Mouse (Mus musculus) neural tube, postnatal 0 days (tissue): ENCODE data around the gene Olfr1175-ps. TPM values are rescaled to one million over a fixed set of nuclear protein-coding genes. Genes with fewer than 3 reads are reported as not detected.

ENCODE experiments used
- polyA plus RNA-seq: library from polyadenylated mRNA; unstranded; fragments of >200 nt; fragmentation: Nextera tagmentation; extraction: Ambion mirVana; gene quantifications from 2 replicates; pipeline ENCODE4 v1.2.1, GENCODE M21; 2015

The Olfr1175-ps gene
- not detected in 2 replicates for polyA plus RNA-seq

GRCm38 (mm10) chr2:88327115-88327514, at the start of gene Olfr1175-ps:
Olfr1175-ps (minus strand) TSS chr2:88327215.

GRCm38 (mm10) chr2:88346392-88346791, 19.4 kb upstream of the Olfr1175-ps start, which contains the start of gene Olfr1177-ps:
Olfr1177-ps (minus strand) TSS chr2:88346492.

GRCm38 (mm10) chr2:88336421-88336820, 9.4 kb upstream of the Olfr1175-ps start, which contains the start of gene Olfr1176:
Olfr1176 (plus strand) TSS chr2:88336721.

GRCm38 (mm10) chr2:88315035-88315434, 12.0 kb downstream of the Olfr1175-ps start, which contains the start of gene Olfr1174-ps:
Olfr1174-ps (minus strand) TSS chr2:88315135.

GRCm38 (mm10) chr2:88279775-88280174, 47.2 kb downstream of the Olfr1175-ps start, which contains the start of gene Olfr1173:
Olfr1173 (minus strand) TSS chr2:88279875.

Other genes with a start within 250 kb of the Olfr1175-ps start
- gene Olfr1164, start 233.2 kb downstream of the Olfr1175-ps start, polyA plus RNA-seq, result not detected in 2 replicates
- not detected in 2 replicates for gene Olfr1166, start 198.9 kb downstream of the Olfr1175-ps start, polyA plus RNA-seq
- gene Olfr1167, start 172.0 kb downstream of the Olfr1175-ps start, polyA plus RNA-seq, result not detected in 2 replicates
- gene Olfr1168, start 145.3 kb downstream of the Olfr1175-ps start, polyA plus RNA-seq, result not detected in 2 replicates
- not detected in 2 replicates for gene Olfr1170, start 98.9 kb downstream of the Olfr1175-ps start, polyA plus RNA-seq
- not detected in 2 replicates for gene Olfr1173, start 47.3 kb downstream of the Olfr1175-ps start, polyA plus RNA-seq
- gene Olfr1174-ps, start 12.1 kb downstream of the Olfr1175-ps start, polyA plus RNA-seq, result not detected in 2 replicates
- not detected in 2 replicates for gene Olfr1176, start 9.5 kb upstream of the Olfr1175-ps start, polyA plus RNA-seq
- gene Olfr1177-ps, start 19.3 kb upstream of the Olfr1175-ps start, polyA plus RNA-seq, result not detected in 2 replicates
- not detected in 2 replicates for gene Olfr1178, start 59.8 kb upstream of the Olfr1175-ps start, polyA plus RNA-seq
- gene Olfr1179, start 79.2 kb upstream of the Olfr1175-ps start, polyA plus RNA-seq, result not detected in 2 replicates
- not detected in 2 replicates for gene Olfr1180, start 91.9 kb upstream of the Olfr1175-ps start, polyA plus RNA-seq
- gene Olfr1181, start 99.0 kb upstream of the Olfr1175-ps start, polyA plus RNA-seq, result not detected in 2 replicates
- not detected in 2 replicates for gene Gm13757, start 121.9 kb upstream of the Olfr1175-ps start, polyA plus RNA-seq
- gene Olfr1183, start 127.7 kb upstream of the Olfr1175-ps start, polyA plus RNA-seq, result not detected in 2 replicates
- gene Olfr1184, start 156.4 kb upstream of the Olfr1175-ps start, polyA plus RNA-seq, result not detected in 2 replicates
- gene Olfr1185-ps1, start 166.1 kb upstream of the Olfr1175-ps start, polyA plus RNA-seq, result not detected in 2 replicates
- not detected in 2 replicates for gene Olfr1186, start 191.3 kb upstream of the Olfr1175-ps start, polyA plus RNA-seq
- not detected in 2 replicates for gene Olfr1188, start 229.7 kb upstream of the Olfr1175-ps start, polyA plus RNA-seq